Mouse (Mus musculus): ENCODE data around the gene Large1. TPM values are rescaled to one million over a fixed set of nuclear protein-coding genes. Genes with fewer than 3 reads are reported as not detected.
"Not testable (repeated sequence)": the region's sequence is repeated elsewhere in the genome, so short reads cannot be mapped to it uniquely, and the experiment has no call there.

The Large1 gene
- total RNA-seq, 1 experiment from 2014 or later: 21.3 TPM

- no peak for DNase-seq
Observed at GRCm38 (mm10) chr8:73172661-73173060, 180.7 kb downstream of the Large1 start.

GRCm38 (mm10) chr8:73161994-73162393, 191.3 kb downstream of the Large1 start:
- DNase-seq: peak; percentile 15

DNA sequence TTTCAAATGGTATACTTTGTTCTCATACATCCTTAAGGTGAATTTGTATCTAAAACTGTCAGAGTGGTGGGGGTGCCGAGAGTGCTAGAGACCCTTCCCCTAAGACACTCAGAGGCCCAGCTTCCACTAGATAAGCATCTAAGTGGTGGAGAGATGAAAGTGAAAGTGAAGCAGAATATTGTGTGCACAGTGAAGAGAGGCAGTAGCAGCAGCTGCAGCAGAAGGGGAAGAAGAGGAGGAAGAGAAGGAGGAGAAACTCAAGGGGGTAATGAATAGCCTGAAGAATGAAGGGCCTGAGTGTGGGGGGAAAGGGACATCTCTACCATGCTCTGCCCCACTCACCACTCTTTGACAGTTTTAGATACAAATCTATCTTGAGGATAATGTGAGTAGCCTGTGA, 191.8 kb downstream of the Large1 start:
- DNase-seq: no peak

DNA sequence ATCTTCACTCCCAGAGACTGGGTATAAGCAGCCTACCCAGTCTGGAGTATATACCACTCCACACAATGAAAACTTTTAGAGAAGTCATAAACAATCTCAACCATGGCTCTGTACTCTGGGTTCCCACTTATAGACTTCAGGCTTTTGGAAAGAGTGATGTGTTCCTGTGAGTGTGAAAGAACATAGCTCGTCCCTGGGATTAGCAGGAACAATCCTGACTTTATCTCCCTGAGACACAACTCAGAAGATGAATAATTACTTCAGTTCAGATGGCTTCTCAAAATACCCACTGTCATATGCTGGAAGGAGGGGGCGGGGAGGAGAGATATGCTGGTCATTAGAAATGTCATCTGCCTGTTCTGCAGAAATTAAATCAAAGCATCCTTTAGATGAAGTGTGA, 192.4 kb downstream of the Large1 start:
- DNase-seq: no peak

GRCm38 (mm10) chr8:73147236-73147635, 206.1 kb downstream of the Large1 start:
- no peak for DNase-seq

DNA sequence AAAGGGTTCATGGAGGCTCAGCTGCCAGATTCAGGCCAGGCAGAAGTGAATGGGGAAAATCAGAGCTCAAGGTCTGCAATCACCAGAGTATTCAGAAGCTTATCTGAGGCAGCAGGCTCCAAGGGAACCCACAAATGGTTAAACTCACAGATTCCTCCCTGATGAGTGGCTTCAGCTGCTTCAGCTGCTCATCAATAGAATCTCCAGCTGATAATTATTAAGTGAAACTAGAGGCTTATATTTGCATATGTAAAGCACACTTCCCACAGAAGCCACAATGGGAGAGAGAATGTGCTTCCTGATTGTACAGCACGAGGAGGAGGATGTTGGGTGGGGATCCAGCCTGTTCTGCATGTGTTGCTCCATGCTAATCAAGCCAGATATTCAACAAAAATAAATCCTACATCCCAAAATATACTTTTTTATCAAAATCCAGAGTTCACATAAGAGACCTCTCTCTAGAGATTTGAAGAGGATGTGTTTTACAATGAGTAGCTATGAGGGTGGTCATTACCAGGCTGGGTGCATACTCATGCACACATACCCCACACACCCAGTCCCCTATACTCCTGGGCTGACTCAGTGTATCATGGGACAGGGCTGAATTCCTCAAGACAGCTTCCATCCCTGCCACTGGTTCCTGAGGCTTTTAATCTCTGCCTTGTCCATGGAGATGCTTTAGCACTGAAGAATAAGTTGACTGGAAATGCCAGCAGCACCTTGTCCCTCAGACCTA, 210.5 kb downstream of the Large1 start:
- DNase-seq: no peak

DNA sequence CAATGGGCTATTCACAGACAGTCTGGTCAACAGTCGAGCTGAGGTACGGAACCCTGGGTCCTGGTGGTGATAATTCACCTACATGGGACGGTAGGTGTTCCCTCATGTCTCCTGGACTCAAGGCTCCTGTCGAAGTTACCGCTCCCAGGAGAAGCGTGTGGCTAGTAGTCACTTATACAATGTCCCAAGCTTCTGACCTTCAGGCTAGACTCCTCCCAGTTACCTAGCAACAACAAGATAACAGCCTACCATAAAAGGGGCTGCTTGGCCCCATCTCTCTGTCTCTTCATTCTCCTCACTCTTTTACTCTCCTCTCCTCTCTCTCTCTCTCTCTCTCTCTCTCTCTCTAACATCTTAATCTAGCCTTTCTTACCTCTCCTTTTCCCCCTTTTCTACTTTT, 217.9 kb downstream of the Large1 start:
- DNase-seq: no peak

GRCm38 (mm10) chr8:73132080-73132479, 221.3 kb downstream of the Large1 start:
- no peak for DNase-seq

- DNase-seq: no peak
Observed at GRCm38 (mm10) chr8:73123864-73124499, 229.4 kb downstream of the Large1 start.

DNA sequence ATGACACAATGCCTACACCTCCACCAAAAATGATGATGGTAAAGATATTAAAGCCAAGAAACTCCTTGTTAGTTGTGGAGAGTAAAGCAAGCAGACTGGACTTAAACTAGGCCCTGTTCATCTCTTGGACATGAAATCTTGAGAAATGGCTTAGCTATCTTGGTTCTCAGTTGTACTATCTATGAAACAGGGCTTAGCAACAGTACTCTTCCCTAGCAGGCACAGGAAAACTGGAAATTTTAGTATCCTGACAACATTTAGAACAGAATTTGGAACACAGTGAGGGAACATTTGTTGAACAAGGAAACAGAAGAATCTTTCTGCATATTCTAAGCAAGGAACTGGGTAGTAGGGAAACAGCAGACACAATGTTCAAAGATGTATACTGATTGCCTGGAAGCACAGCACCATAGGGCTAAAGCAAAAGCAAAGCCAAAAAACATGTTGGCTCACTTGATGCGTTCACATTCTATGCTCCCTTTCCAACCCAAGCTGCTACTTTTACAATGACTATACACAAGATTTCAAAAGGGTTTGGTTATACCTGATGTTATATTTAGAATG, 240.9 kb downstream of the Large1 start:
- no peak for DNase-seq

DNA sequence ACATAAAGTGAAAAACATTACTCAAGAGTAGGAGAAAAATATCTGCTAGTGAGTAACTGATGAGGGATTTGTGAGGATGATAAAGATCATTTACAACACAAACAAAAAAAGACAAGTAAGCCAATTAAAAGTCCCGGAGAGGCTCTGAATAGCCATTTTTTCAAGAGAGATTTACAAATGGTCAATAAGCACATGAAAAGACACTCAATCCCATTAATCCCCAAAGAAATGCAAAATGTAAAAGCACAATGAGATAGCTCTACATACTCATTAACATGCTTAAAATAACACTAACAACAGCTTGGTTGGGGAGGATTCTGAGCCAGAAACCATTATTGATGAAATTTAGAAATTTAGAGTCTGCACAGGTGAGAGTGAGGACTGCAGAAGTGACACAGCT, 249.3 kb downstream of the Large1 start:
- no peak for DNase-seq

DNA sequence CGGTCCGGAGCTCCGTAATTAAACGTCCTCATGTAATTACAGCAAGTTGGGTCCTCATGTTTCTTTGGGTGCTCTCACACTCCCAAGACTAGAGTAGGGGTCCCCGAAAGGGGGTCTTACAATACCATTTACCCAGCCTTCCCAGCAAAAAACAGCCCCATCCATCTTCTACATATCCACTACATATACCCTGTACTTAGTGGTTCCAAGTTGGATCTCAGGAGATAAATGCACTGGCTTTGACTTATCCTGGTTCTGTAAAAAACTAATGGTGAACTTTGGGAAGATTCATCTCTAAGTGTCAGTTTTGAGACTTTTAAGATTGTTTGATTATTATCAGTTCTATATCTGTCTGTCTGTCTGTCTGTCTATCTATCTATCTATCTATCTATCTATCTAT, 252.3 kb downstream of the Large1 start:
- DNase-seq: no peak

DNA sequence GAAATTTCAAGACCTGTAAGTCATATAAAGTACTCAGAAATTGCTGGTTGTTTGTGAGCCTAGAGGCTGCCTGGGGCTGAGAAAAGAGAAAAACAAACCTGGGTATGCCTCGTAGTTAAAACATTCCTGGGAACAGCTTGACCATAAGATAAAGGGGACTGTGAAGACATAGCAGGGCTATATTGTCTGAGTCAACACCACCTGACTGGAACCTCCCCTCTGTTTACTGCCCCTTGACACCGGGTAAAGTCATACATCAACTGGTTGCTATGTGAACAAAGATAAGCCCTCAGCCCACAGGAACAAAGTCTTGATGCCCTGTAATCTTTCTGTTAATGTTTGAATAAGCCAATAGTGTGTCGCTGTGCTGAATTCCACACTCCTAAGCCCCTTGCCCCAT, 252.7 kb downstream of the Large1 start:
- DNase-seq: not testable (repeated sequence)

DNA sequence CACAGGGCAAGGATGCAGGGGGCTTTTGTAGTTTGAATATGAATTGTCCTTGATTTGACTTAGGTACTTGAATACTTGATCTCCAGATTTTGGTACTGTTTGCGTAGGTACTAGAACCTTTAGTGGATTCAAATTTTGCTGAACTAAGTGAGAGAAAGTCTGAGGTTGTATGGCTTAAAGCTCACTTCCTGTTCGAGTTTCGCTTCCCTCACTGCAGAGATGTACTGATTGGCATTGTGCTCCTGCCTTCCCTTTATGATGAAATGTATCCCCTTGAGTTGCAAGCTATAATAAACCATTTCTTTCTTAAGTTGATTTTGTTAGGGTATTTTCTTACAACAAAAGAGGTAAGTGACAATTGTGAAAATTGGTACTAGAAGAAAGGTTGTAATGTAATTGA, 253.8 kb downstream of the Large1 start:
- DNase-seq: no peak

- DNase-seq: no peak
Observed at GRCm38 (mm10) chr8:73096952-73097351, 256.4 kb downstream of the Large1 start.

GRCm38 (mm10) chr8:73077746-73078145, 275.6 kb downstream of the Large1 start:
- not testable (repeated sequence) for DNase-seq

GRCm38 (mm10) chr8:73061410-73061809, 291.9 kb downstream of the Large1 start:
- DNase-seq: no peak

- DNase-seq: no peak
Observed at GRCm38 (mm10) chr8:73054726-73055125, 298.6 kb downstream of the Large1 start.

DNA sequence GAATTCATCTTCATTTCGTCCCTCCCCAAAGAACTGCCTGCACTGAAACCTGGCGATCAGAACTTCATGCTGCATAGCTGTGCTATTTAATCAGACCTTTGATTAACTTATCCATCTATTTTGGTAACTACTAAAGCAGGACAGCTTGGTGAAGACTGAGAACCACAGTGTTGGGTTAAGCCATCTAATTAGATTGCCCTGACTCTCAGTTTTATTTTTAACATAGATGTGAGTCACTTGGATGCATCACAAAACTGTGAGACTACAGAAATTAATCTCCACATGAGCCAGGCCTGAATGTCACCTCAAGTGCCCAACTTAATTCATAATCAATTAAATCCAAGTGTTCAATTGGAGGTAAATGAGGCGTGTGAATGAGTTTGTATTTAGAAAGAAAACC, 299.5 kb downstream of the Large1 start:
- DNase-seq: no peak

- DNase-seq: no peak
Observed at GRCm38 (mm10) chr8:73052414-73052813, 300.9 kb downstream of the Large1 start.

- DNase-seq: no peak
Observed at GRCm38 (mm10) chr8:73048136-73048535, 305.2 kb downstream of the Large1 start.

GRCm38 (mm10) chr8:73029787-73030186, 323.6 kb downstream of the Large1 start:
- DNase-seq: no peak

- DNase-seq: no peak
Observed at GRCm38 (mm10) chr8:73018241-73018640, 335.1 kb downstream of the Large1 start.

DNA sequence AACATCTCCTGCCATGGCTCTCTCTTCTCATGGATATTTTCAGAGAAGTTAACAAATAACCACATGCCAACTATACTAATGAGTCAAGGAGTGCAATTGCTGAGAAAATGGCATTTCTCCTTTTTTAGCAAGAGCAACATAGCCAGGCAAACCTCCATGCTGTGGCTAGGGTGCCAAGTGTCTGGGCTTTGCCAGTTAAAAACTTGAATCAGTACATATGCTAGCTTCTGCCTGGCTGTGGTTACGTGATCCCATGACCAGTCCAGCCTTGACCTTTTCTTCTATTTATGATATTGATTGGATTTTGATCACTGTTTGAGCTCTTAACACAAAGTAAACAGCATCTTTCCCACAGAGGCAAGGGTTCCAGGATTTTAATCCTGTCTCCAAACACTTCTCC, 335.7 kb downstream of the Large1 start:
- peak; percentile 22 for DNase-seq
